Mouse (Mus musculus) limb, embryonic 12.5 days (tissue): ENCODE data around the gene Ppp2r5c. TPM values are rescaled to one million over a fixed set of nuclear protein-coding genes. Genes with fewer than 3 reads are reported as not detected.

Experiments used
- ATAC-seq: fragments of 200-750 bp; cut with Nextera tagmentation; 2 replicates; pipeline ENCODE4 v1.8.0; 2017; ENCODE audit warnings: low read depth, moderate TSS enrichment; ENCODE audit not compliant: insufficient number of reproducible peaks, insufficient read depth, low FRiP score, low TSS enrichment
- H3K27ac ChIP-seq: fragments of 300-500 bp; sonication (generic); 2 replicates; pipeline ENCODE4 v1.5.1; 2016; ENCODE audit warnings: mild to moderate bottlenecking, moderate library complexity
- H3K27me3 ChIP-seq: fragments of 300-500 bp; sonication (generic); 2 replicates; pipeline ENCODE4 v1.6.1; 2016; ENCODE audit warnings: mild to moderate bottlenecking, moderate library complexity
- H3K36me3 ChIP-seq: fragments of 300-500 bp; sonication (generic); 2 replicates; pipeline ENCODE4 v1.6.1; 2016; ENCODE audit warnings: mild to moderate bottlenecking, moderate library complexity
- H3K4me1 ChIP-seq: fragments of 300-500 bp; sonication (generic); replicated peaks from 2 replicates; pipeline ENCODE4 v1.6.1; 2016
- H3K4me2 ChIP-seq: fragments of 300-500 bp; sonication (generic); 2 replicates; pipeline ENCODE4 v1.6.1; 2016; ENCODE audit warnings: mild to moderate bottlenecking, moderate library complexity
- H3K4me3 ChIP-seq: fragments of 300-500 bp; sonication (generic); replicated peaks from 2 replicates; pipeline ENCODE4 v1.5.1; 2016; ENCODE audit warnings: mild to moderate bottlenecking
- H3K9ac ChIP-seq: fragments of 300-500 bp; sonication (generic); replicated peaks from 2 replicates; pipeline ENCODE4 v1.6.1; 2016; ENCODE audit warnings: mild to moderate bottlenecking, moderate library complexity
- H3K9me3 ChIP-seq: fragments of 300-500 bp; sonication (generic); 2 replicates; pipeline ENCODE4 v1.6.1; 2016; ENCODE audit warnings: mild to moderate bottlenecking, moderate library complexity
- WGBS: fragments of 180-500 bp; shearing (Covaris S2); methylation state at CpG from one replicate; pipeline ENCODE4 v1.1.7; 2016; 5-methylcytosine and 5-hydroxymethylcytosine counted together
- polyA plus RNA-seq: library from polyadenylated mRNA; unstranded; fragments of >200 nt; fragmentation: Nextera tagmentation; extraction: Ambion mirVana; gene quantifications from 2 replicates; pipeline ENCODE4 v1.2.1, GENCODE M21; 2016

The Ppp2r5c gene
- polyA plus RNA-seq, 1 experiment from 2014 or later = 153 TPM

GRCm38 (mm10) chr12:110515676-110516075 is 68.8 kb downstream of the Ppp2r5c start:
- whole genome bisulfite sequencing = 94% methylated on average over 8 of the region's 8 CpGs
- H3K36me3 ChIP-seq = peaks cover 27% of the 10 kb centered on the region
- H3K9ac ChIP-seq = no peak overlapping the region
- H3K4me1 ChIP-seq = 0 out of 2 replicates have a peak, but pooled peaks cover 2% of the 10 kb centered on the region
- no peak overlapping the region for H3K4me3 ChIP-seq
- H3K9me3 ChIP-seq = no peaks in the 10 kb centered on the region
- no peaks in the 10 kb centered on the region for H3K27me3 ChIP-seq
- H3K4me2 ChIP-seq = no peak overlapping the region
- no peak for ATAC-seq
- H3K27ac ChIP-seq = no peak overlapping the region

- 90% methylated on average over 15 of the region's 15 CpGs for WGBS
- H3K9ac ChIP-seq = no peak overlapping the region
- H3K4me3 ChIP-seq = no peak overlapping the region
- H3K4me1 ChIP-seq = 0 out of 2 replicates have a peak, but pooled peaks cover 3% of the 10 kb centered on the region
- ATAC-seq = no peak
- peaks cover 50% of the 10 kb centered on the region for H3K36me3 ChIP-seq
- no peaks in the 10 kb centered on the region for H3K9me3 ChIP-seq
- H3K27me3 ChIP-seq = no peaks in the 10 kb centered on the region
- H3K27ac ChIP-seq = no peak overlapping the region
- H3K4me2 ChIP-seq = no peak overlapping the region
Observed at GRCm38 (mm10) chr12:110520236-110520987, 73.5 kb downstream of the Ppp2r5c start.

- H3K9ac ChIP-seq = no peak overlapping the region
- WGBS = 97% methylated on average over 5 of the region's 5 CpGs
- no peak overlapping the region for H3K27ac ChIP-seq
- no peaks in the 10 kb centered on the region for H3K9me3 ChIP-seq
- no peaks in the 10 kb centered on the region for H3K27me3 ChIP-seq
- no peak for ATAC-seq
- no peak overlapping the region for H3K4me2 ChIP-seq
- H3K36me3 ChIP-seq = peaks cover 55% of the 10 kb centered on the region
- 0 out of 2 replicates have a peak, but pooled peaks cover 3% of the 10 kb centered on the region for H3K4me1 ChIP-seq
- no peak overlapping the region for H3K4me3 ChIP-seq
Observed at GRCm38 (mm10) chr12:110523526-110523925, 76.6 kb downstream of the Ppp2r5c start.

- no peaks in the 10 kb centered on the region for H3K27me3 ChIP-seq
- no peak for ATAC-seq
- H3K4me3 ChIP-seq = no peak overlapping the region
- peaks cover 9% of the 10 kb centered on the region for H3K36me3 ChIP-seq
- H3K4me2 ChIP-seq = no peak overlapping the region
- no peak overlapping the region for H3K27ac ChIP-seq
- H3K9me3 ChIP-seq = no peaks in the 10 kb centered on the region
- 82% methylated on average over 6 of the region's 6 CpGs for WGBS
- no peak overlapping the region for H3K9ac ChIP-seq
- H3K4me1 ChIP-seq = peaks cover 8% of the 10 kb centered on the region
Observed at GRCm38 (mm10) chr12:110532711-110533110, 85.8 kb downstream of the Ppp2r5c start.

- H3K9ac ChIP-seq = no peak overlapping the region
- no peaks in the 10 kb centered on the region for H3K9me3 ChIP-seq
- H3K4me1 ChIP-seq = peaks cover 10% of the 10 kb centered on the region
- H3K4me2 ChIP-seq = no peak overlapping the region
- WGBS = 83% methylated on average over 2 of the region's 2 CpGs
- no peaks in the 10 kb centered on the region for H3K27me3 ChIP-seq
- H3K36me3 ChIP-seq = peaks cover 9% of the 10 kb centered on the region
- no peak overlapping the region for H3K4me3 ChIP-seq
- no peak overlapping the region for H3K27ac ChIP-seq
- ATAC-seq = no peak
Observed at GRCm38 (mm10) chr12:110533151-110533550, 86.2 kb downstream of the Ppp2r5c start.

- peaks cover 10% of the 10 kb centered on the region for H3K4me1 ChIP-seq
- H3K36me3 ChIP-seq = peaks cover 9% of the 10 kb centered on the region
- H3K4me2 ChIP-seq = no peak overlapping the region
- no peak overlapping the region for H3K9ac ChIP-seq
- no peak overlapping the region for H3K4me3 ChIP-seq
- ATAC-seq = no peak
- H3K9me3 ChIP-seq = no peaks in the 10 kb centered on the region
- no peak overlapping the region for H3K27ac ChIP-seq
- WGBS = 79% methylated on average over 3 of the region's 3 CpGs
- H3K27me3 ChIP-seq = no peaks in the 10 kb centered on the region
Observed at GRCm38 (mm10) chr12:110533832-110534231, 86.9 kb downstream of the Ppp2r5c start.

GRCm38 (mm10) chr12:110535361-110535760 is 88.4 kb downstream of the Ppp2r5c start:
- Histone ChIP-seq H3K4me1 (peaks cover 10% of the 10 kb centered on the region), H3K36me3 (peaks cover 5% of the 10 kb centered on the region), H3K9ac (no peak overlapping the region), H3K9me3 (no peaks in the 10 kb centered on the region), H3K4me3 (no peak overlapping the region), H3K27ac (no peak overlapping the region), H3K27me3 (no peaks in the 10 kb centered on the region), H3K4me2 (no peak overlapping the region)
- 97% methylated on average over 5 of the region's 5 CpGs for WGBS
- ATAC-seq = no peak

GRCm38 (mm10) chr12:110537751-110538150 is 90.8 kb downstream of the Ppp2r5c start:
- Histone ChIP-seq H3K27ac (no peak overlapping the region), H3K9ac (no peak overlapping the region), H3K4me2 (no peak overlapping the region), H3K4me1 (peaks cover 10% of the 10 kb centered on the region), H3K36me3 (no peaks in the 10 kb centered on the region), H3K9me3 (no peaks in the 10 kb centered on the region), H3K4me3 (no peak overlapping the region), H3K27me3 (no peaks in the 10 kb centered on the region)
- 49% methylated on average over 8 of the region's 8 CpGs for WGBS
- ATAC-seq = no peak

- H3K27me3 ChIP-seq = no peaks in the 10 kb centered on the region
- no peak overlapping the region for H3K9ac ChIP-seq
- WGBS = 94% methylated on average over 10 of the region's 10 CpGs
- H3K4me3 ChIP-seq = no peak overlapping the region
- H3K36me3 ChIP-seq = peaks cover 10% of the 10 kb centered on the region; the same call in 1 of the 2 replicates
- H3K4me2 ChIP-seq = no peak overlapping the region
- ATAC-seq = no peak
- H3K27ac ChIP-seq = no peak overlapping the region
- H3K4me1 ChIP-seq = peaks cover 10% of the 10 kb centered on the region
- no peaks in the 10 kb centered on the region for H3K9me3 ChIP-seq
Observed at GRCm38 (mm10) chr12:110539346-110539745, 92.4 kb downstream of the Ppp2r5c start.

- Histone ChIP-seq H3K36me3 (peaks cover 14% of the 10 kb centered on the region; the same call in 1 of the 2 replicates), H3K4me1 (peaks cover 10% of the 10 kb centered on the region), H3K9me3 (no peaks in the 10 kb centered on the region), H3K9ac (no peak overlapping the region), H3K27ac (no peak overlapping the region), H3K4me2 (no peak overlapping the region), H3K27me3 (no peaks in the 10 kb centered on the region), H3K4me3 (no peak overlapping the region)
- WGBS = 87% methylated on average over 9 of the region's 9 CpGs
- ATAC-seq = no peak
Observed at GRCm38 (mm10) chr12:110539798-110540197, 92.9 kb downstream of the Ppp2r5c start.

- WGBS = 87% methylated on average over 8 of the region's 8 CpGs
- no peak overlapping the region for H3K4me3 ChIP-seq
- H3K9me3 ChIP-seq = no peaks in the 10 kb centered on the region
- peaks cover 10% of the 10 kb centered on the region for H3K4me1 ChIP-seq
- ATAC-seq = no peak
- H3K36me3 ChIP-seq = peaks cover 15% of the 10 kb centered on the region; the same call in 1 of the 2 replicates
- H3K9ac ChIP-seq = no peak overlapping the region
- H3K27ac ChIP-seq = no peak overlapping the region
- H3K4me2 ChIP-seq = no peak overlapping the region
- no peaks in the 10 kb centered on the region for H3K27me3 ChIP-seq
Observed at GRCm38 (mm10) chr12:110540273-110540672, 93.4 kb downstream of the Ppp2r5c start.

- WGBS = 95% methylated on average over 8 of the region's 8 CpGs
- Histone ChIP-seq H3K4me2 (no peak overlapping the region), H3K27me3 (no peaks in the 10 kb centered on the region), H3K4me3 (no peak overlapping the region), H3K9ac (no peak overlapping the region), H3K4me1 (peaks cover 10% of the 10 kb centered on the region), H3K36me3 (peaks cover 22% of the 10 kb centered on the region), H3K9me3 (no peaks in the 10 kb centered on the region), H3K27ac (no peak overlapping the region)
- ATAC-seq = no peak
Observed at GRCm38 (mm10) chr12:110541001-110541400, 94.1 kb downstream of the Ppp2r5c start.
